Mouse (Mus musculus): ENCODE results near the gene Fam124a. TPM values are rescaled to one million over a fixed set of nuclear protein-coding genes. Genes with fewer than 3 reads are reported as not detected.

The Fam124a gene
- polyA plus RNA-seq, 1 experiment from 2014 or later: 4.0 TPM

GRCm38 (mm10) chr14:62584637-62585036, 29.1 kb downstream of the Fam124a start:
- Histone ChIP-seq H3K36me3 (ENCODE audit: control insufficient read depth, insufficient read depth, low read length) (no peaks in the 10 kb centered on the region), H3K4me2 (ENCODE audit: low read length) (no peak overlapping the region), H3K27ac (ENCODE audit: low read depth) (no peak overlapping the region), H3K9ac (ENCODE audit: low read length) (no peak overlapping the region), H3K27me3 (replicated peaks; ENCODE audit: control insufficient read depth, insufficient read depth, low read length) (no peaks in the 10 kb centered on the region), H3K4me1 (replicated peaks; ENCODE audit: control insufficient read depth, insufficient read depth, low read length) (no peaks in the 10 kb centered on the region), H3K4me3 (ENCODE audit: low read depth, low read length) (no peak overlapping the region), H3K9me3 (ENCODE audit: control insufficient read depth, low read length) (no peaks in the 10 kb centered on the region)
- ATAC-seq (replicated peaks; ENCODE audit: low FRiP score, low TSS enrichment, low read depth) (no peak), DNase-seq (ENCODE audit: low spot score) (no peak)

- ATAC-seq (replicated peaks; ENCODE audit: low FRiP score, low TSS enrichment, low read depth) (no peak), DNase-seq (ENCODE audit: low spot score) (no peak)
- H3K9me3 ChIP-seq (ENCODE audit: control insufficient read depth, low read length): no peaks in the 10 kb centered on the region
- H3K27ac ChIP-seq (ENCODE audit: low read depth): no peak overlapping the region
- no peaks in the 10 kb centered on the region for H3K36me3 ChIP-seq (ENCODE audit: control insufficient read depth, insufficient read depth, low read length)
- 32% methylated on average over 3 of the region's 3 CpGs for WGBS
- H3K4me1 ChIP-seq (replicated peaks; ENCODE audit: control insufficient read depth, insufficient read depth, low read length): no peaks in the 10 kb centered on the region
- no peak overlapping the region for H3K4me3 ChIP-seq (ENCODE audit: low read depth, low read length)
- H3K4me2 ChIP-seq (ENCODE audit: low read length): no peak overlapping the region
- H3K9ac ChIP-seq (ENCODE audit: low read length): no peak overlapping the region
- H3K27me3 ChIP-seq (replicated peaks; ENCODE audit: control insufficient read depth, insufficient read depth, low read length): no peaks in the 10 kb centered on the region
Observed at GRCm38 (mm10) chr14:62585338-62585737, 29.8 kb downstream of the Fam124a start.

GRCm38 (mm10) chr14:62600109-62600522, 44.6 kb downstream of the Fam124a start:
- Histone ChIP-seq H3K36me3 (ENCODE audit: control insufficient read depth, insufficient read depth, low read length) (no peaks in the 10 kb centered on the region), H3K4me2 (ENCODE audit: low read length) (no peak overlapping the region), H3K27me3 (replicated peaks; ENCODE audit: control insufficient read depth, insufficient read depth, low read length) (no peaks in the 10 kb centered on the region), H3K9me3 (ENCODE audit: control insufficient read depth, low read length) (no peaks in the 10 kb centered on the region), H3K4me3 (ENCODE audit: low read depth, low read length) (no peak overlapping the region), H3K9ac (ENCODE audit: low read length) (no peak overlapping the region), H3K27ac (ENCODE audit: low read depth) (no peak overlapping the region), H3K4me1 (replicated peaks; ENCODE audit: control insufficient read depth, insufficient read depth, low read length) (peaks cover 3% of the 10 kb centered on the region; the same call in 1 of the 2 replicates)
- DNase-seq (ENCODE audit: low spot score) (no peak), ATAC-seq (replicated peaks; ENCODE audit: low FRiP score, low TSS enrichment, low read depth) (no peak)
- 73% methylated on average over 6 of the region's 6 CpGs for WGBS

GRCm38 (mm10) chr14:62602271-62602670, 46.7 kb downstream of the Fam124a start:
- Histone ChIP-seq H3K27ac (ENCODE audit: low read depth) (peak overlapping the region; percentile 3; the same call in 1 of the 2 replicates), H3K4me3 (ENCODE audit: low read depth, low read length) (no peak overlapping the region), H3K4me1 (replicated peaks; ENCODE audit: control insufficient read depth, insufficient read depth, low read length) (peaks cover 3% of the 10 kb centered on the region; the same call in 1 of the 2 replicates), H3K9me3 (ENCODE audit: control insufficient read depth, low read length) (no peaks in the 10 kb centered on the region), H3K27me3 (replicated peaks; ENCODE audit: control insufficient read depth, insufficient read depth, low read length) (no peaks in the 10 kb centered on the region), H3K36me3 (ENCODE audit: control insufficient read depth, insufficient read depth, low read length) (no peaks in the 10 kb centered on the region), H3K9ac (ENCODE audit: low read length) (no peak overlapping the region), H3K4me2 (ENCODE audit: low read length) (no peak overlapping the region)
- no peak for ATAC-seq (replicated peaks; ENCODE audit: low FRiP score, low TSS enrichment, low read depth)
- WGBS: 50% methylated on average over 1 of the region's 1 CpGs
- DNase-seq (ENCODE audit: low spot score): no peak

GRCm38 (mm10) chr14:62602869-62603268, 47.3 kb downstream of the Fam124a start:
- Histone ChIP-seq H3K4me1 (replicated peaks; ENCODE audit: control insufficient read depth, insufficient read depth, low read length) (peaks cover 3% of the 10 kb centered on the region; the same call in 1 of the 2 replicates), H3K9me3 (ENCODE audit: control insufficient read depth, low read length) (no peaks in the 10 kb centered on the region), H3K27me3 (replicated peaks; ENCODE audit: control insufficient read depth, insufficient read depth, low read length) (no peaks in the 10 kb centered on the region), H3K9ac (ENCODE audit: low read length) (no peak overlapping the region), H3K4me3 (ENCODE audit: low read depth, low read length) (no peak overlapping the region), H3K27ac (ENCODE audit: low read depth) (peak overlapping the region; percentile 3; the same call in 1 of the 2 replicates), H3K4me2 (ENCODE audit: low read length) (no peak overlapping the region), H3K36me3 (ENCODE audit: control insufficient read depth, insufficient read depth, low read length) (no peaks in the 10 kb centered on the region)
- ATAC-seq (replicated peaks; ENCODE audit: low FRiP score, low TSS enrichment, low read depth): no peak
- DNase-seq (ENCODE audit: low spot score): no peak
- WGBS: 97% methylated on average over 1 of the region's 1 CpGs

GRCm38 (mm10) chr14:62607791-62608196, 52.3 kb downstream of the Fam124a start:
- H3K4me2 ChIP-seq (ENCODE audit: low read length): no peak overlapping the region
- DNase-seq (ENCODE audit: low spot score) (no peak), ATAC-seq (replicated peaks; ENCODE audit: low FRiP score, low TSS enrichment, low read depth) (no peak)
- no peaks in the 10 kb centered on the region for H3K9me3 ChIP-seq (ENCODE audit: control insufficient read depth, low read length)
- no peaks in the 10 kb centered on the region for H3K4me1 ChIP-seq (replicated peaks; ENCODE audit: control insufficient read depth, insufficient read depth, low read length)
- no peaks in the 10 kb centered on the region for H3K36me3 ChIP-seq (ENCODE audit: control insufficient read depth, insufficient read depth, low read length)
- no peaks in the 10 kb centered on the region for H3K27me3 ChIP-seq (replicated peaks; ENCODE audit: control insufficient read depth, insufficient read depth, low read length)
- H3K27ac ChIP-seq (ENCODE audit: low read depth): no peak overlapping the region
- H3K9ac ChIP-seq (ENCODE audit: low read length): no peak overlapping the region
- WGBS: 77% methylated on average over 8 of the region's 8 CpGs
- H3K4me3 ChIP-seq (ENCODE audit: low read depth, low read length): no peak overlapping the region

- 70% methylated on average over 3 of the region's 3 CpGs for WGBS
- no peaks in the 10 kb centered on the region for H3K27me3 ChIP-seq (replicated peaks; ENCODE audit: control insufficient read depth, insufficient read depth, low read length)
Observed at GRCm38 (mm10) chr14:62609904-62610303, 54.4 kb downstream of the Fam124a start.

GRCm38 (mm10) chr14:62622393-62622792, 66.9 kb downstream of the Fam124a start:
- no peaks in the 10 kb centered on the region for H3K4me1 ChIP-seq (replicated peaks; ENCODE audit: control insufficient read depth, insufficient read depth, low read length)
- no peaks in the 10 kb centered on the region for H3K36me3 ChIP-seq (ENCODE audit: control insufficient read depth, insufficient read depth, low read length)
- no peaks in the 10 kb centered on the region for H3K27me3 ChIP-seq (replicated peaks; ENCODE audit: control insufficient read depth, insufficient read depth, low read length)
- no peak overlapping the region for H3K27ac ChIP-seq (ENCODE audit: low read depth)
- no peak overlapping the region for H3K4me3 ChIP-seq (ENCODE audit: low read depth, low read length)
- H3K4me2 ChIP-seq (ENCODE audit: low read length): no peak overlapping the region
- no peak overlapping the region for H3K9ac ChIP-seq (ENCODE audit: low read length)
- ATAC-seq (replicated peaks; ENCODE audit: low FRiP score, low TSS enrichment, low read depth) (no peak), DNase-seq (ENCODE audit: low spot score) (no peak)
- H3K9me3 ChIP-seq (ENCODE audit: control insufficient read depth, low read length): 0 out of 2 replicates have a peak, but pooled peaks cover 2% of the 10 kb centered on the region
- 84% methylated on average over 3 of the region's 3 CpGs for WGBS

More at GRCm38 (mm10) chr14:62609904-62610303, 54.4 kb downstream of the Fam124a start:
- no peaks in the 10 kb centered on the region for H3K4me1 ChIP-seq (replicated peaks; ENCODE audit: control insufficient read depth, insufficient read depth, low read length)
- ATAC-seq (replicated peaks; ENCODE audit: low FRiP score, low TSS enrichment, low read depth) (no peak), DNase-seq (ENCODE audit: low spot score) (no peak)
- H3K4me3 ChIP-seq (ENCODE audit: low read depth, low read length): no peak overlapping the region
- H3K9ac ChIP-seq (ENCODE audit: low read length): no peak overlapping the region
- H3K9me3 ChIP-seq (ENCODE audit: control insufficient read depth, low read length): no peaks in the 10 kb centered on the region
- no peak overlapping the region for H3K4me2 ChIP-seq (ENCODE audit: low read length)
- H3K36me3 ChIP-seq (ENCODE audit: control insufficient read depth, insufficient read depth, low read length): no peaks in the 10 kb centered on the region
- no peak overlapping the region for H3K27ac ChIP-seq (ENCODE audit: low read depth)

- DNase-seq (ENCODE audit: low spot score) (no peak), ATAC-seq (replicated peaks; ENCODE audit: low FRiP score, low TSS enrichment, low read depth) (no peak)
- H3K9ac ChIP-seq (ENCODE audit: low read length): no peak overlapping the region
- H3K27me3 ChIP-seq (replicated peaks; ENCODE audit: control insufficient read depth, insufficient read depth, low read length): no peaks in the 10 kb centered on the region
- no peaks in the 10 kb centered on the region for H3K36me3 ChIP-seq (ENCODE audit: control insufficient read depth, insufficient read depth, low read length)
- WGBS: 91% methylated on average over 5 of the region's 5 CpGs
- no peak overlapping the region for H3K27ac ChIP-seq (ENCODE audit: low read depth)
- H3K4me2 ChIP-seq (ENCODE audit: low read length): no peak overlapping the region
- no peak overlapping the region for H3K4me3 ChIP-seq (ENCODE audit: low read depth, low read length)
- 0 out of 2 replicates have a peak, but pooled peaks cover 2% of the 10 kb centered on the region for H3K9me3 ChIP-seq (ENCODE audit: control insufficient read depth, low read length)
- H3K4me1 ChIP-seq (replicated peaks; ENCODE audit: control insufficient read depth, insufficient read depth, low read length): no peaks in the 10 kb centered on the region
Observed at GRCm38 (mm10) chr14:62627951-62628350, 72.4 kb downstream of the Fam124a start.

Data from intestine, embryonic 14.5 days (tissue).